Mouse (Mus musculus) CD4-positive, CD25-positive, alpha-beta regulatory T cell, adult 2 months (primary cell): Measurements from ENCODE around the gene Vmn2r1.

ENCODE experiments used
- DNase-seq: peaks from one replicate; pipeline ENCODE4 v3.0.0-alpha.2; 2012; ENCODE audit warnings: low read depth, low spot score

Vmn2r1 gene

GRCm38 (mm10) chr3:64081247-64081646 is at the start of gene Vmn2r1:
Gene Vmn2r1, plus strand, starts transcription at chr3:64081547.
- no peak for DNase-seq

GRCm38 (mm10) chr3:64038136-64038841 is 43.1 kb upstream of the Vmn2r1 start:
- DNase-seq: no peak

DNA sequence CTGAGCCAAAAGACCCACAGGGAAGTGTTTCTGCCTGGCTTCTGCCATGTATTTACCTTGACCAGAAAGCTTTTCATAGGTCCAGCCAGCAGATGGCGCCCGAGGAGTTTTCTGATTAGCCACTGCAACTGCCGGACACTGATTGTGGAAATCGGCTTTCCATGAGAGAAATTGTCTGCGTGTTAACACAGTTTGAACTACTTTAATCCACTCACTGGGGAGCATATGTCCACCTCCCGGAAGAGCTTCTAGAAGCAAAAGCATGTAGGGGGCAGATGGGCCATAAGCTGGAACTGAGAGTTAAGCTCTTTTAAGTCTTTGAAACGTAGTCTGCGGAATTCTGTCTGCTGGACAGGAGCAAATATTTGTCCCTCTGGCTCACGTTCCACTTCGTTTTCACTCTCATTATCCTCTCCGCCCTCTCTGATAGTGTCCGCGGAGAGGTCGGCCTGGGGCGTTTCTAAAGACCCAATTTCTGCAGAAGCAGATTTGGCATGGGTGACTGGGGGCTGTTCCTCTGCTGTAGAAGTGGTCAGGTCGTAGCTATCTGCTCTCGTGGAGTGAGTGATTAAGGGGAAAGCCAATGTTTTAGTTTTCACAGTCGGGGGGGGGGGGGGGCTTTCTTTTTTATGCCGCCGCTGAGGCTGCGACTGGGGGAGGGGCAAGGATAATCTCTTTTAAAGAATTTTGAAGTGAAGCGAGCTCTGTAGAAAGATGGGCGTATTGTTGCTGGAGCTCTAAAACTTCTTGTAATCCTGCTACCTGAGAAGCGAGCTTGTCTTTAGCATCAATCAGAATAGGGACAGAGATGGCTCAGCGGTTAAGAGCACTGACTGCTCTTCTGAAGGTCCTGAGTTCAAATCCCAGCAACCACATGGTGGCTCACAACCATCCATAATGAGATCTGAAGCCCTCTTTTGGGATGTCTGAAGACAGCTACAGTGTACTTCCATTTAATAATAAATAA is 41.2 kb upstream of the Vmn2r1 start:
- DNase-seq: peak; percentile 66

DNA sequence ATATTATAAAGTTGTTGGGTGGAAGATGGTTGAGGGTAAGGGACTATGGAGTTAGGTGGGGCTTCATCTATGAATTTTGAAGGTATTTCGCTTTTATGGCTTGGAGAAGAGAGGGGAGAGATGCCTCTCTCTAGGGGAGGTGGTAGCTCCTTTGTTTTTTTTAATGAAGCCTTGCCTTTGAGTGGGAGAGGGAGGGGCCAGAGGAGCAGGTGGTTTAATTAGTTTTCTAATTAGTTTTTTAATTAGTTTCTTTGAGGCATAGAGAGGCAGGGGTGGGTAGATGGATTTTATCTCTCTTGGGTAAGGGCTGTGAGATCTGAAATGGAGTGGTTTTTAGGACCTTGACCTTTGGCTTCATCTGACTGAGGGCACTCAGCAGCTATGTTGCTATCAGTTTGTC is 31.4 kb downstream of the Vmn2r1 start:
- no peak for DNase-seq

DNA sequence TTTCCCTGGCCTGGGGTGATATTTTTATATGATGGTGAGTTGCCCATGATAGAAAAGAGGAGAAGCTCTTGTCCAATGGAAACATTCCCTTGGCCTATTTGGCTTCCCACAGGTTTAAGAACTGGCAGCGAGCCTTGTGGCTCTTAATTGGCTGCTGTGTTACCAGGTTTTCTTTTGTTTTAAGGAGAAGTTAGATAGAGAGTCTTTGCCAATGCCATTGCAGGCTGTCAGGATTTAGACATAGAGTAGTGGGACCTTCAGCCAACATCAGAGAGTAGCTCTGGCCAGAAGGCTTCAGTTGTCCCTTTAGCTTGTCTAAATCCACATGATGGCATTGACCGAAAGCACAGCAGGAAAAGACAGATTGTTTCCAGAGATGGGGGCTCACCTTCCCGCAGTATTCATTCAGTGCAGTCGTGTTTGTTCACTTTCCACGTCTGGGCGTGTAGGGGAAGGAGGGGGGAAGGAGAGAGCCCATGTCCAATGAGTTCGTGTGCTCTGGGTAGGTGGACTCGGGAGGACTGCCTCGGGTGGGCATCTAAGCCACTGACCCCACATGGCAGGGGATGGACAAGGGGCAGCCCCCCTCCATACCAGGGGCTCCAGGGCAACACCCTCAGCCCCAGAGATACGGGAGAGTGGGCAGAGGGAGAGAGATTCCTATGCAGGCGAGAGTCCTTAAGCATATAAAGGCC is 32.2 kb downstream of the Vmn2r1 start:
- DNase-seq: no peak

- DNase-seq: no peak
Observed at GRCm38 (mm10) chr3:64141878-64142508, 60.6 kb downstream of the Vmn2r1 start, which contains the start of gene Vmn2r2. Gene Vmn2r2, minus strand, starts transcription at chr3:64141928.
